Mouse (Mus musculus): ENCODE measurements at regions not wholly inside any gene's neighbourhood (a gene's known extent, or its start where the extent isn't known, plus 50 kb on each side); places are given as distances from the start of the nearest gene placed in this dataset.

DNA sequence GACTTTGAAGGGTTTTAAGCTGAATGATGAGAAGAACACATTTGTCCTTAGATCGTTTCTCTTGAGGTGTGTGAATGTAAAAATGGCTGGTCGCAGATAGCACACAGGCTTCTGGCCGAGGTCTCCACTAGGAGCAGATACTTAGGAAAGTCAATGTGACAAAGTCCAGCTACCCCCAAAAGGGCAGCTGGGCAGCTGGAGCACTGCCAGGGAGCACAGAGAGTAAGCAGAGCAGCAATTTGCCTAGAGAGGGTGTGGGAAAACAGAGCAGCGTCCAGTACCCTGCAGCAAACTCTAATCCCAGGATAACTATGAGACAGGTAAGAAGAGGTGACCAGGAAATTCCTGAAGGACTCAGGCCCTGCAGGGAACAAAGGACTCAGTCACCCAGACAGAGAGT, 79.4 kb downstream of the S1pr1 start:
- Histone ChIP-seq H3K4me2 (ENCODE audit: low read depth, low read length) (no peak overlapping the region), H3K36me3 (ENCODE audit: control insufficient read depth, insufficient read depth, low read length) (no peaks in the 10 kb centered on the region), H3K27ac (replicated peaks; ENCODE audit: low read depth, low read length) (no peak overlapping the region), H3K4me3 (ENCODE audit: low read depth, low read length) (no peak overlapping the region), H3K4me1 (ENCODE audit: control insufficient read depth, insufficient read depth, low read length) (no peaks in the 10 kb centered on the region), H3K9ac (ENCODE audit: low read depth, low read length) (no peak overlapping the region), H3K27me3 (replicated peaks; ENCODE audit: control insufficient read depth, insufficient read depth, low read length) (no peaks in the 10 kb centered on the region), H3K9me3 (ENCODE audit: control insufficient read depth, low read length) (no peaks in the 10 kb centered on the region)
- ATAC-seq (ENCODE audit: low read depth) (no peak), DNase-seq (ENCODE audit: low spot score) (no peak)
- WGBS, result 81% methylated on average over 4 of the region's 4 CpGs

DNA sequence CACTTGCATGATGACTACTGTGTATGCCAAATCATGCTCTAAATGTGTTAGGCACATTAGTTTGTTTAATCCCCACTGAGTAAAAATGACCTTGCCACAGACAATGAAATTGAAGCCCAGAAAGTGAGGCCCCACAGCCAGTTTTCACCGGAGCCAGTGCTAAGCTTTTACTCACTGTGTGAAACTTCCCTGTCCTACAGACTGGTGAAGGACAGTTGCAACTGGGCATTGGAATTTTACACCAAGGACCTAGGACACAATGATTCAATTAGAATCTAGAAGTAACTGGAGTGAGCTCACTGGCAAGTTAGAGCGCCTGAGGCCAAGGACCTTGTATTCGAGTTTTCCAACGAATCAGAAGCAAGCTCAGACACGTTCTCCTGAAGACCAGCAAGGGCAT, 79.8 kb downstream of the S1pr1 start:
- H3K27me3 ChIP-seq (replicated peaks; ENCODE audit: control insufficient read depth, insufficient read depth, low read length), result no peaks in the 10 kb centered on the region
- no peaks in the 10 kb centered on the region for H3K36me3 ChIP-seq (ENCODE audit: control insufficient read depth, insufficient read depth, low read length)
- ATAC-seq (ENCODE audit: low read depth) (no peak), DNase-seq (ENCODE audit: low spot score) (no peak)
- no peak overlapping the region for H3K4me2 ChIP-seq (ENCODE audit: low read depth, low read length)
- WGBS, result 81% methylated on average over 5 of the region's 5 CpGs
- no peak overlapping the region for H3K9ac ChIP-seq (ENCODE audit: low read depth, low read length)
- no peaks in the 10 kb centered on the region for H3K4me1 ChIP-seq (ENCODE audit: control insufficient read depth, insufficient read depth, low read length)
- H3K9me3 ChIP-seq (ENCODE audit: control insufficient read depth, low read length), result no peaks in the 10 kb centered on the region
- H3K27ac ChIP-seq (replicated peaks; ENCODE audit: low read depth, low read length), result no peak overlapping the region
- no peak overlapping the region for H3K4me3 ChIP-seq (ENCODE audit: low read depth, low read length)

DNA sequence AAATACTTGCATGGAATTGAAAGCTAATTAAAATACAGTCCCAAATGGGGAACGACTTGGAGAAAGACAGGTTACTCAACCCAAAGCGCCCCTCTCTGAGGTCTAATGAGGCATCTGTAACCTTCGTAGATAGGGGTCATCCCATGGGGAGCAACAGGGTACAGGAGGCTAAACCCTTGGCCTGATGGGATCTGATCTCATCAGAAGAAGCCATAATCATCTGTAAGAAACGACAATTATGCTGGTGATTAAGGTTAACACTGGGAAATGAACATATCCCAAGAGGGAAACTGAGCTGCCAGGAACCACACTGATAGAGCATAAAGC, 82.5 kb downstream of the S1pr1 start:
- Histone ChIP-seq H3K4me1 (ENCODE audit: control insufficient read depth, insufficient read depth, low read length) (no peaks in the 10 kb centered on the region), H3K9ac (ENCODE audit: low read depth, low read length) (no peak overlapping the region), H3K4me3 (ENCODE audit: low read depth, low read length) (no peak overlapping the region), H3K27ac (replicated peaks; ENCODE audit: low read depth, low read length) (no peak overlapping the region), H3K27me3 (replicated peaks; ENCODE audit: control insufficient read depth, insufficient read depth, low read length) (no peaks in the 10 kb centered on the region), H3K4me2 (ENCODE audit: low read depth, low read length) (no peak overlapping the region), H3K9me3 (ENCODE audit: control insufficient read depth, low read length) (no peaks in the 10 kb centered on the region), H3K36me3 (ENCODE audit: control insufficient read depth, insufficient read depth, low read length) (no peaks in the 10 kb centered on the region)
- DNase-seq (ENCODE audit: low spot score), result peak; percentile 37
- 68% methylated on average over 4 of the region's 4 CpGs for WGBS
- peak; percentile 65; the same call in 1 of the 2 replicates for ATAC-seq (ENCODE audit: low read depth)

DNA sequence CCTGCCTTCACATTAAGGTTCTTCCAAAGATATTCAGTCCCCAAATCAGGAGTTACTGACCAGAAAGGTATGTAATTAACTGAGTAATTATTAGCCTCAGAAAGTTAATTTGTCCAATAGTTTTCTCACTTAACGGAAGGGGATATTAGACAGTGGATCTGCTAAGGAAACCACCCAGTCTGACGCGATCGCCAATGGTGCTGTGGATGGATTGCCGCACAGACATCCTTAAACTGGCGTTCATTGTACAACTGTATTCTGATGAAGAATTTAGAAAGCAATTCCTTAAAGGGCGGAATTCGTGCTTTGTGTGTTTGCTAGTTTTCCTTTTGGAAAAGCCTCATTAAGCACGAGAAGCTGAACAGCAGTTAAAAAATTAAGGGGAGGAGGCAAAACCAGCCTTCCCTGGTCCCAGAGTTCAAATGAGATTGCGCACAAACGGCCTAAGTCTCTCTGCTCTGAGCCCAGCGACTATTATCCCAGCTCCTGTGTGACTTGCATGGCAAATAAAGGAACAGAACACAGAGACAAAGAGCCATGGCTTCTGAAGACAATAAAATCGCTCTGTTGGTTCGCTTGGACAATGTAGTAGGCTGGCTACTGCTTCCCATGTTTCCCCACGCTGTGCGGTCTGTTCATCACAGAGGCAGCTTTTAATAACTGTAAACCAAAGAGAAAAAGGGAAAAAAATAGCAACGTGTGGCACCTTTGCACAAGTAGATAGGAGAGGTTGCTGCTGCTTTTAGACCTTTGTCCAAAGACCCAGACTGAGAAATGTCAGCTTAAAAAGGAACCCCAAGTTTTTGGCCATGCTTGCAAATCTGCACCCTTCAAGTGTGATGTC, 83.1 kb downstream of the S1pr1 start:
- WGBS, result 84% methylated on average over 17 of the region's 17 CpGs
- Histone ChIP-seq H3K4me1 (ENCODE audit: control insufficient read depth, insufficient read depth, low read length) (no peaks in the 10 kb centered on the region), H3K27me3 (replicated peaks; ENCODE audit: control insufficient read depth, insufficient read depth, low read length) (no peaks in the 10 kb centered on the region), H3K4me3 (ENCODE audit: low read depth, low read length) (no peak overlapping the region), H3K36me3 (ENCODE audit: control insufficient read depth, insufficient read depth, low read length) (no peaks in the 10 kb centered on the region), H3K9me3 (ENCODE audit: control insufficient read depth, low read length) (no peaks in the 10 kb centered on the region), H3K9ac (ENCODE audit: low read depth, low read length) (no peak overlapping the region), H3K4me2 (ENCODE audit: low read depth, low read length) (no peak overlapping the region), H3K27ac (replicated peaks; ENCODE audit: low read depth, low read length) (no peak overlapping the region)
- ATAC-seq (ENCODE audit: low read depth) (no peak), DNase-seq (ENCODE audit: low spot score) (no peak)

DNA sequence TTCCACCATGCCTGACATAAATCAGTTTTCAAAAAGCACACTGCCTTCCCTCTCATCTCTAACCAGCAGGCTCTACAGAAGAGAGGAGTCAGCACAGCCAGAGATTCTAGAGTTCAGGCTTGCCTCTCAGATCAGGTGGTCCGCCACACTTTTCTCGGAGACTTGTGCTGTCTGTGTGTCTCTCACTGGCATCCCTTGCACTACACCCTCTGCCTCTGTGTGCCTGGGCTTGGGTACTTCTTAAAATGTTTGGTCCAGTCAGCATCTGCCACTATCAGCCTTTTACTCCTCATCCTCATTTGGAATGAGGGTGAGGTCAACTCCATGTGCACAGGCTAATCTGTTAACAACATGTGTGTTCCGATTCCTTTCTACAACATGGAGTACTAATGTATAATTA, 92.0 kb downstream of the S1pr1 start:
- 94% methylated on average over 3 of the region's 3 CpGs for WGBS
- H3K9me3 ChIP-seq (ENCODE audit: control insufficient read depth, low read length), result no peaks in the 10 kb centered on the region
- no peak overlapping the region for H3K4me2 ChIP-seq (ENCODE audit: low read depth, low read length)
- no peak overlapping the region for H3K27ac ChIP-seq (replicated peaks; ENCODE audit: low read depth, low read length)
- DNase-seq (ENCODE audit: low spot score) (no peak), ATAC-seq (ENCODE audit: low read depth) (no peak)
- H3K4me1 ChIP-seq (ENCODE audit: control insufficient read depth, insufficient read depth, low read length), result no peaks in the 10 kb centered on the region
- no peaks in the 10 kb centered on the region for H3K36me3 ChIP-seq (ENCODE audit: control insufficient read depth, insufficient read depth, low read length)
- no peaks in the 10 kb centered on the region for H3K27me3 ChIP-seq (replicated peaks; ENCODE audit: control insufficient read depth, insufficient read depth, low read length)
- no peak overlapping the region for H3K4me3 ChIP-seq (ENCODE audit: low read depth, low read length)
- no peak overlapping the region for H3K9ac ChIP-seq (ENCODE audit: low read depth, low read length)

DNA sequence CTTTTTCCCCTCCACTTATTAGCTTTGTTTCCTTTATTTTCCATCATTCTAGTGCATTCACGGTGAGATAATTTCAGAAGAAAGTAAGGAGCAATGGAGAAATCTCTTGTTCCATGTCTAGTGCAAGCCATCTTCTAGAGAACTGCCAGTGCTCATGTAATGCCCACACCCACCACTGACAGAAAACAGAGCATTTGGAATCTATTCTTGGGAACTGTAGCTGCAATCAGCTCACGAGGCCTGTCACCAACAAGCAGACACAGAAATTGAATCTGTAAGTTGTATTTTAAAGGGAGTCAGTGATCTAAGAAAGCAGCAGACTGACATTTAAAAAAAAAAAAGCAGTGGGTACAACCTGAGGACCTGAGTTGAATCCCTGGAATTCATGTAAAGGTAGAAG, 92.6 kb downstream of the S1pr1 start:
- no peak overlapping the region for H3K9ac ChIP-seq (ENCODE audit: low read depth, low read length)
- WGBS, result 77% methylated on average over 2 of the region's 2 CpGs

DNA sequence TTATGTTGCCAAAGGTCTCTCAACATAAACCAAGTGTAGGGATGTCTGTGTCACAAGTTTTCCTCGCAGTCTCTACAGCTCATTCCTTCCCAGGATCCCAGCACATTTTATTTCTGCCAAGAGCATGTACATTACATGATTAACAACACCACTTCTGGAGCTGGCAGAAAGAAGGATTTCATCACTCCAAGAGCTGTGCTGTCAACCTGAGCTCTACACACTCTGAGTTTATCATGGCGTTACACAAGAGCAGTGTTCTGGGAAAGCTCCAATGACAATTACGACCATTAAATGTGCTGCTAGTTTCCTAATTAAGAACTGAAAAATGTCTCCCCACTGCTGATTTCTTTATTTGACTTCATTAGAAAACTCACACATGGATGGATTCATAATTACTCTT, 94.9 kb downstream of the S1pr1 start:
- DNase-seq (ENCODE audit: low spot score), result no peak
- no peak overlapping the region for H3K4me3 ChIP-seq (ENCODE audit: low read depth, low read length)
- no peaks in the 10 kb centered on the region for H3K27me3 ChIP-seq (replicated peaks; ENCODE audit: control insufficient read depth, insufficient read depth, low read length)
- H3K9me3 ChIP-seq (ENCODE audit: control insufficient read depth, low read length), result no peaks in the 10 kb centered on the region
- H3K27ac ChIP-seq (replicated peaks; ENCODE audit: low read depth, low read length), result no peak overlapping the region
- no peak overlapping the region for H3K4me2 ChIP-seq (ENCODE audit: low read depth, low read length)
- 77% methylated on average over 3 of the region's 3 CpGs for WGBS
- no peak overlapping the region for H3K9ac ChIP-seq (ENCODE audit: low read depth, low read length)
- H3K4me1 ChIP-seq (ENCODE audit: control insufficient read depth, insufficient read depth, low read length), result no peaks in the 10 kb centered on the region
- ATAC-seq (ENCODE audit: low read depth), result no peak
- no peaks in the 10 kb centered on the region for H3K36me3 ChIP-seq (ENCODE audit: control insufficient read depth, insufficient read depth, low read length)

More for the DNA sequence above, 92.6 kb downstream of the S1pr1 start:
- no peaks in the 10 kb centered on the region for H3K9me3 ChIP-seq (ENCODE audit: control insufficient read depth, low read length)
- H3K4me2 ChIP-seq (ENCODE audit: low read depth, low read length), result no peak overlapping the region
- no peaks in the 10 kb centered on the region for H3K36me3 ChIP-seq (ENCODE audit: control insufficient read depth, insufficient read depth, low read length)
- no peaks in the 10 kb centered on the region for H3K4me1 ChIP-seq (ENCODE audit: control insufficient read depth, insufficient read depth, low read length)
- no peaks in the 10 kb centered on the region for H3K27me3 ChIP-seq (replicated peaks; ENCODE audit: control insufficient read depth, insufficient read depth, low read length)
- DNase-seq (ENCODE audit: low spot score) (no peak), ATAC-seq (ENCODE audit: low read depth) (no peak)
- no peak overlapping the region for H3K4me3 ChIP-seq (ENCODE audit: low read depth, low read length)
- no peak overlapping the region for H3K27ac ChIP-seq (replicated peaks; ENCODE audit: low read depth, low read length)

DNA sequence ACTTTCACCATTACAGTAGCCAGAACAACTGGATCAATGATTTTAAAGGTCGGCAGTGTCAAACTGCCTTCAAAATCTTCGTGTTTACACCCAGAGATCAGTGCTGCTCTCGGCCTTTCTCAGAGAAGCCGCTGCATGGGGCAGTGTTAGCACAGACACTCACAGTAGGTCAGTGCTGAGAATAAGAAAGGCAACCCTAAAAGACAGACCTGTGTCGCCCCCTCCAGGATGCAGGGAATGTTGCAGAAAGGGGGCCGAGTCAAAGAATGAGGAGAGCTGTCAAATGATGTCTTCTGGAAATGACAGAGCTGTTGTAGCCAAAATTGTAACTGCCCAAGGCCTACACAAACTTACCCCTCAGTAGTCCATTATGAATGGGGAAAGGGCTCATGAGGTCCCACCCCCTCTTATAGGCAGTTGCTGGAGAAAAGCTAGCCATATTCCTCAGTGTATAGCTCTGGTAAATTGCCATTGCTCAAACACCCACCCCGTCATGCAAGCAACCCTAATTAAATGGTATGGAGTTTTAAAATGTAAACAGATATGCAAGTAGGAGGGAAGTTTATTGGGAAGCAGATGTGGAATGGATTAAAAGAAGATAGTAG, 98.8 kb downstream of the S1pr1 start:
- Histone ChIP-seq H3K36me3 (ENCODE audit: control insufficient read depth, insufficient read depth, low read length) (no peaks in the 10 kb centered on the region), H3K27me3 (replicated peaks; ENCODE audit: control insufficient read depth, insufficient read depth, low read length) (no peaks in the 10 kb centered on the region), H3K9ac (ENCODE audit: low read depth, low read length) (no peak overlapping the region), H3K4me2 (ENCODE audit: low read depth, low read length) (no peak overlapping the region), H3K9me3 (ENCODE audit: control insufficient read depth, low read length) (no peaks in the 10 kb centered on the region), H3K4me1 (ENCODE audit: control insufficient read depth, insufficient read depth, low read length) (no peaks in the 10 kb centered on the region), H3K27ac (replicated peaks; ENCODE audit: low read depth, low read length) (no peak overlapping the region), H3K4me3 (ENCODE audit: low read depth, low read length) (no peak overlapping the region)
- WGBS, result 23% methylated on average over 7 of the region's 7 CpGs
- no peak for DNase-seq (ENCODE audit: low spot score)
- ATAC-seq (ENCODE audit: low read depth), result no peak

DNA sequence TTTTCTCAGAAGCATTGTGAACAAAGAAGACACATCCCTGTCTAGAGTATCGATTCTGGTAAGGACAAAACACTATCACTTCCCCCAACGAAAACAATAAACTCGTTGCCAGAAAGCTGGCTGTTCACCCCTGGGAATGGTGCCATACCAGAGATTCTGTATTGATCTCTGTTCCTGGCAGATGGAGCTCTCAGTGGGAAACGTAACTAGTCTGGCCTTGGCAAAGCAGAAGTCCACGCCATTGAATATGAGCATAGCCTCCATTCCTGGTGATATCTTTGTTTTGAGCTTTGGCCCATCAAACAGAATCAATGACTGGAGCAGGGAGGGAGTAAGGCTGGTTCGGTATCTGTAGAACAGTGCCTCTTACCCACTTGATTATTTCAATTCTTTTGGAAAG, 102.0 kb downstream of the S1pr1 start:
- no peaks in the 10 kb centered on the region for H3K36me3 ChIP-seq (ENCODE audit: control insufficient read depth, insufficient read depth, low read length)
- ATAC-seq (ENCODE audit: low read depth), result no peak
- WGBS, result 84% methylated on average over 6 of the region's 6 CpGs
- no peak overlapping the region for H3K4me3 ChIP-seq (ENCODE audit: low read depth, low read length)
- DNase-seq (ENCODE audit: low spot score), result no peak
- H3K4me2 ChIP-seq (ENCODE audit: low read depth, low read length), result no peak overlapping the region
- H3K9ac ChIP-seq (ENCODE audit: low read depth, low read length), result no peak overlapping the region
- H3K27ac ChIP-seq (replicated peaks; ENCODE audit: low read depth, low read length), result no peak overlapping the region
- H3K9me3 ChIP-seq (ENCODE audit: control insufficient read depth, low read length), result no peaks in the 10 kb centered on the region
- H3K4me1 ChIP-seq (ENCODE audit: control insufficient read depth, insufficient read depth, low read length), result no peaks in the 10 kb centered on the region
- no peaks in the 10 kb centered on the region for H3K27me3 ChIP-seq (replicated peaks; ENCODE audit: control insufficient read depth, insufficient read depth, low read length)

Measured in embryonic facial prominence, embryonic 14.5 days (tissue).